Mouse (Mus musculus) stomach, embryonic 14.5 days (tissue): ENCODE results near the gene Pigq. TPM values are rescaled to one million over a fixed set of nuclear protein-coding genes. Genes with fewer than 3 reads are reported as not detected.

Experiments used
- polyA plus RNA-seq: library from polyadenylated mRNA; unstranded; fragments of >200 nt; fragmentation: Nextera tagmentation; extraction: Ambion mirVana; gene quantifications from 2 replicates; pipeline ENCODE4 v1.2.1, GENCODE M21; 2014

Gene Pigq
- polyA plus RNA-seq, 1 experiment from 2014 or later = 59.7 TPM

Other genes starting within 250 kb of the Pigq start
- 1.7 and 3.7 TPM in 2 replicates for gene Gng13, start 227.8 kb downstream of the Pigq start, polyA plus RNA-seq
- 17.3 and 18.6 TPM in 2 replicates for gene Chtf18, start 217.5 kb downstream of the Pigq start, polyA plus RNA-seq
- 22.1 and 25.0 TPM in 2 replicates for gene Rpusd1, start 217.3 kb downstream of the Pigq start, polyA plus RNA-seq
- gene Mslnl, start 208.9 kb downstream of the Pigq start, polyA plus RNA-seq = not detected in 2 replicates
- gene Msln, start 190.6 kb downstream of the Pigq start, polyA plus RNA-seq = 29.5 and 36.0 TPM in 2 replicates
- 26.0 and 29.0 TPM in 2 replicates for gene Narfl, start 171.2 kb downstream of the Pigq start, polyA plus RNA-seq
- 76.8 and 76.9 TPM in 2 replicates for gene Haghl, start 159.3 kb downstream of the Pigq start, polyA plus RNA-seq
- 0.30 TPM in 1 of 2 replicates, not detected in the other for gene Ccdc78, start 158.4 kb downstream of the Pigq start, polyA plus RNA-seq
- 109 and 110 TPM in 2 replicates for gene Fam173a, start 152.0 kb downstream of the Pigq start, polyA plus RNA-seq
- gene AC134908.4, start 149.3 kb downstream of the Pigq start, polyA plus RNA-seq = not detected in 2 replicates
- gene Metrn, start 147.8 kb downstream of the Pigq start, polyA plus RNA-seq = 6.9 and 8.7 TPM in 2 replicates
- 4.5 and 4.6 TPM in 2 replicates for gene Fbxl16, start 135.9 kb downstream of the Pigq start, polyA plus RNA-seq
- gene Wdr24, start 121.3 kb downstream of the Pigq start, polyA plus RNA-seq = 25.3 and 28.3 TPM in 2 replicates
- 41.9 and 44.4 TPM in 2 replicates for gene Jmjd8, start 116.1 kb downstream of the Pigq start, polyA plus RNA-seq
- 321 and 347 TPM in 2 replicates for gene Stub1, start 111.5 kb downstream of the Pigq start, polyA plus RNA-seq
- 2.7 and 3.2 TPM in 2 replicates for gene Rhbdl1, start 107.6 kb downstream of the Pigq start, polyA plus RNA-seq
- gene Gm20683, start 103.2 kb downstream of the Pigq start, polyA plus RNA-seq = 1.4 and 2.1 TPM in 2 replicates
- 11.2 and 13.6 TPM in 2 replicates for gene Rhot2, start 100.1 kb downstream of the Pigq start, polyA plus RNA-seq
- gene Wdr90, start 83.4 kb downstream of the Pigq start, polyA plus RNA-seq = 20.1 and 22.5 TPM in 2 replicates
- 23.2 and 23.3 TPM in 2 replicates for gene Mcrip2, start 76.2 kb downstream of the Pigq start, polyA plus RNA-seq
- gene Mettl26, start 69.9 kb downstream of the Pigq start, polyA plus RNA-seq = 66.9 and 67.5 TPM in 2 replicates
- gene Wfikkn1, start 64.1 kb downstream of the Pigq start, polyA plus RNA-seq = 0.52 and 0.65 TPM in 2 replicates
- gene Rab40c, start 25.2 kb downstream of the Pigq start, polyA plus RNA-seq = 17.0 and 17.2 TPM in 2 replicates
- 0.72 TPM in 1 of 2 replicates, not detected in the other for gene Nhlrc4, start within 50 bp of the Pigq start, polyA plus RNA-seq
- 0.32 and 0.41 TPM in 2 replicates for gene A930017K11Rik, start 7.6 kb upstream of the Pigq start, polyA plus RNA-seq
- gene Capn15, start 40.9 kb upstream of the Pigq start, polyA plus RNA-seq = 23.9 and 27.1 TPM in 2 replicates
- 11.4 and 12.8 TPM in 2 replicates for gene Rab11fip3, start 124.6 kb upstream of the Pigq start, polyA plus RNA-seq
- gene Decr2, start 145.4 kb upstream of the Pigq start, polyA plus RNA-seq = 34.9 and 40.4 TPM in 2 replicates
- 90.7 and 96.5 TPM in 2 replicates for gene Nme4, start 150.7 kb upstream of the Pigq start, polyA plus RNA-seq
- 2.9 and 3.9 TPM in 2 replicates for gene Tmem8, start 168.4 kb upstream of the Pigq start, polyA plus RNA-seq
- gene Mrpl28, start 178.6 kb upstream of the Pigq start, polyA plus RNA-seq = 214 and 221 TPM in 2 replicates
- 10.5 and 12.9 TPM in 2 replicates for gene Axin1, start 193.8 kb upstream of the Pigq start, polyA plus RNA-seq